Comparison of ENCODE assay signal across 17 mouse cellular contexts in genomic region chr11:78033931-78034617, GRCm38 (mm10). TPM values are rescaled to one million over a fixed set of nuclear protein-coding genes. Genes with fewer than 3 reads are reported as not detected.
DNase-seq lines count a peak whose midpoint lies in the region; ATAC-seq and TF ChIP-seq lines count a peak whose summit lies in the region.
"Had no signal": no experiment of that assay in that cellular context is flagged by ENCODE, and none has a peak within 500 bp of the region (broad histone marks: within the 10 kb centered on the region; RNA-seq: fewer than 3 reads in every experiment).

No protein-coding gene starts in this region.

- no peaks in the 10 kb centered on the region for H3K9me3 ChIP-seq in forebrain, embryonic 10.5 days
- no peaks in the 10 kb centered on the region for H3K9me3 ChIP-seq in forebrain, embryonic 13.5 days (replicated peaks)
- H3K9me3 ChIP-seq in lung, embryonic 14.5 days (ENCODE audit: low read depth, low read length): no peaks in the 10 kb centered on the region
- H3K9me3 ChIP-seq in liver, embryonic 15.5 days (replicated peaks): no peaks in the 10 kb centered on the region
- H3K9me3 ChIP-seq: embryonic facial prominence, embryonic 12.5 days; limb, embryonic 12.5 days had no signal

- peaks cover 69% of the 10 kb centered on the region for H3K4me1 ChIP-seq in forebrain, embryonic 10.5 days
- peaks cover 44% of the 10 kb centered on the region for H3K4me1 ChIP-seq in forebrain, embryonic 13.5 days
- H3K4me1 ChIP-seq in lung, embryonic 14.5 days (ENCODE audit: insufficient read depth): peaks cover 15% of the 10 kb centered on the region
- peaks cover 86% of the 10 kb centered on the region for H3K4me1 ChIP-seq in liver, embryonic 15.5 days (replicated peaks)

- no peak overlapping the region for H3K4me2 ChIP-seq in forebrain, embryonic 13.5 days
- 0 out of 2 replicates have a peak overlapping the region, but pooled peaks have one; percentile 10 for H3K4me2 ChIP-seq in lung, embryonic 14.5 days
- H3K4me2 ChIP-seq in liver, embryonic 15.5 days: peak overlapping the region; percentile 100

- no peak for ATAC-seq in forebrain, embryonic 13.5 days
- no peak for ATAC-seq in lung, embryonic 14.5 days (ENCODE audit: insufficient read depth)
- no peak for ATAC-seq in liver, embryonic 15.5 days (ENCODE audit: insufficient read depth)
- ATAC-seq: intestine, postnatal 0 days had no signal

- no peak for TF ChIP-seq CTCF in lung, embryonic 14.5 days (IDR thresholded peaks at IDR 0.05; ENCODE audit: low read depth)

- peaks cover 17% of the 10 kb centered on the region for H3K27me3 ChIP-seq in forebrain, embryonic 10.5 days (ENCODE audit: poor library complexity, severe bottlenecking)
- H3K27me3 ChIP-seq in forebrain, embryonic 13.5 days: no peaks in the 10 kb centered on the region
- no peaks in the 10 kb centered on the region for H3K27me3 ChIP-seq in lung, embryonic 14.5 days (ENCODE audit: insufficient read depth, low read length)
- no peaks in the 10 kb centered on the region for H3K27me3 ChIP-seq in liver, embryonic 15.5 days
- H3K27me3 ChIP-seq: embryonic facial prominence, embryonic 12.5 days; limb, embryonic 12.5 days had no signal

- WGBS in forebrain, embryonic 10.5 days: 94% methylated on average over 23 of the region's 23 CpGs
- 95% methylated on average over 23 of the region's 23 CpGs for WGBS in forebrain, embryonic 13.5 days
- WGBS in lung, embryonic 14.5 days: 90% methylated on average over 23 of the region's 23 CpGs
- WGBS in liver, embryonic 15.5 days (ENCODE audit: insufficient replicate concordance): 92% methylated on average over 23 of the region's 23 CpGs

- DNase-seq in forebrain, embryonic 10.5 days (ENCODE audit: extremely low spot score, low spot score): no peak
- DNase-seq in lung, embryonic 14.5 days: no peak
- DNase-seq in lung, postnatal 36 days: no peak
- DNase-seq in adrenal gland, postnatal 14 days: peak; percentile 55
- DNase-seq in kidney, postnatal 36 days: no peak
- no peak for DNase-seq in right cerebral cortex, postnatal 4 days
- DNase-seq: B cell, adult 2 months; cerebellum, adult 11 months; gastrocnemius, postnatal 36 days; thymus, postnatal 36 days had no signal

- no peak overlapping the region for H3K27ac ChIP-seq in forebrain, embryonic 10.5 days
- no peak overlapping the region for H3K27ac ChIP-seq in forebrain, embryonic 13.5 days
- no peak overlapping the region for H3K27ac ChIP-seq in lung, embryonic 14.5 days (ENCODE audit: low read depth)
- H3K27ac ChIP-seq in liver, embryonic 15.5 days (replicated peaks): no peak overlapping the region; the same call in 1 of the 2 replicates
- H3K27ac ChIP-seq: embryonic facial prominence, embryonic 12.5 days; kidney, postnatal 0 days; layer of hippocampus, adult 2 months; limb, embryonic 12.5 days had no signal

- H3K9ac ChIP-seq in forebrain, embryonic 13.5 days: no peak overlapping the region
- no peak overlapping the region for H3K9ac ChIP-seq in lung, embryonic 14.5 days
- peak overlapping the region; percentile 90 for H3K9ac ChIP-seq in liver, embryonic 15.5 days
- H3K9ac ChIP-seq: embryonic facial prominence, embryonic 12.5 days; limb, embryonic 12.5 days had no signal

- H3K4me3 ChIP-seq in forebrain, embryonic 10.5 days: peak overlapping the region; percentile 12; the same call in 1 of the 2 replicates
- H3K4me3 ChIP-seq in forebrain, embryonic 13.5 days: no peak overlapping the region
- no peak overlapping the region for H3K4me3 ChIP-seq in lung, embryonic 14.5 days (ENCODE audit: low read depth, low read length)
- peak overlapping the region; percentile 85 for H3K4me3 ChIP-seq in liver, embryonic 15.5 days (replicated peaks)
- H3K4me3 ChIP-seq: layer of hippocampus, adult 2 months had no signal

- peaks cover 26% of the 10 kb centered on the region for H3K36me3 ChIP-seq in forebrain, embryonic 10.5 days (replicated peaks)
- peaks cover 22% of the 10 kb centered on the region for H3K36me3 ChIP-seq in forebrain, embryonic 13.5 days (ENCODE audit: poor library complexity, severe bottlenecking)
- peaks cover 25% of the 10 kb centered on the region for H3K36me3 ChIP-seq in lung, embryonic 14.5 days (ENCODE audit: insufficient read depth)
- peaks cover 50% of the 10 kb centered on the region for H3K36me3 ChIP-seq in liver, embryonic 15.5 days (replicated peaks)

RNA-seq across cellular contexts. Expression of gene Dhrs13, which starts 2.0 kb away (rescaled TPM):
- 14.4 and 17.1 TPM in 2 replicates for polyA plus RNA-seq in forebrain, embryonic 10.5 days (2016; fragmentation: Nextera tagmentation; extraction: Ambion mirVana)
- 23.4 and 26.6 TPM in 2 replicates for polyA plus RNA-seq in forebrain, embryonic 13.5 days (2015; fragmentation: Nextera tagmentation; extraction: Ambion mirVana)
- 17.7 and 22.7 TPM in 2 replicates for polyA plus RNA-seq in lung, embryonic 14.5 days (2014; fragmentation: Nextera tagmentation; extraction: Ambion mirVana)
- total RNA-seq in adrenal gland, postnatal 14 days (2021): 9.9 and 10.3 TPM in 2 replicates
- polyA plus RNA-seq in liver, embryonic 15.5 days (2015; fragmentation: Nextera tagmentation; extraction: Ambion mirVana): 14.9 and 16.3 TPM in 2 replicates

RNA-seq across cellular contexts. Expression of gene Flot2, which starts 3.7 kb away (rescaled TPM):
- 72.5 and 72.7 TPM in 2 replicates for polyA plus RNA-seq in forebrain, embryonic 10.5 days (2016; fragmentation: Nextera tagmentation; extraction: Ambion mirVana)
- 69.6 and 78.1 TPM in 2 replicates for polyA plus RNA-seq in forebrain, embryonic 13.5 days (2015; fragmentation: Nextera tagmentation; extraction: Ambion mirVana)
- 51.4 and 57.4 TPM in 2 replicates for polyA plus RNA-seq in lung, embryonic 14.5 days (2014; fragmentation: Nextera tagmentation; extraction: Ambion mirVana)
- total RNA-seq in adrenal gland, postnatal 14 days (2021): 74.3 and 81.5 TPM in 2 replicates
- polyA plus RNA-seq in liver, embryonic 15.5 days (2015; fragmentation: Nextera tagmentation; extraction: Ambion mirVana): 25.1 and 27.3 TPM in 2 replicates

RNA-seq across cellular contexts. Expression of gene Eral1, which starts 46.1 kb away (rescaled TPM):
- 39.7 and 40.7 TPM in 2 replicates for polyA plus RNA-seq in forebrain, embryonic 10.5 days (2016; fragmentation: Nextera tagmentation; extraction: Ambion mirVana)
- 33.0 and 36.6 TPM in 2 replicates for polyA plus RNA-seq in forebrain, embryonic 13.5 days (2015; fragmentation: Nextera tagmentation; extraction: Ambion mirVana)
- polyA plus RNA-seq in lung, embryonic 14.5 days (2014; fragmentation: Nextera tagmentation; extraction: Ambion mirVana): 37.5 and 38.5 TPM in 2 replicates
- 28.8 and 31.6 TPM in 2 replicates for total RNA-seq in adrenal gland, postnatal 14 days (2021)
- polyA plus RNA-seq in liver, embryonic 15.5 days (2015; fragmentation: Nextera tagmentation; extraction: Ambion mirVana): 13.8 and 13.9 TPM in 2 replicates

RNA-seq across cellular contexts. Expression of gene Phf12, which starts 51.5 kb away (rescaled TPM):
- polyA plus RNA-seq in forebrain, embryonic 10.5 days (2016; fragmentation: Nextera tagmentation; extraction: Ambion mirVana): 17.0 and 20.7 TPM in 2 replicates
- 20.7 and 24.5 TPM in 2 replicates for polyA plus RNA-seq in forebrain, embryonic 13.5 days (2015; fragmentation: Nextera tagmentation; extraction: Ambion mirVana)
- 15.9 and 20.6 TPM in 2 replicates for polyA plus RNA-seq in lung, embryonic 14.5 days (2014; fragmentation: Nextera tagmentation; extraction: Ambion mirVana)
- 52.2 and 60.9 TPM in 2 replicates for total RNA-seq in adrenal gland, postnatal 14 days (2021)
- 5.5 and 8.5 TPM in 2 replicates for polyA plus RNA-seq in liver, embryonic 15.5 days (2015; fragmentation: Nextera tagmentation; extraction: Ambion mirVana)

Comparison
In these comparisons a context has a peak if more than half of its experiments do, and no peak if none do; other contexts are left out.
1. H3K4me3 ChIP-seq: peak in forebrain, embryonic 10.5 days (single experiment) and liver, embryonic 15.5 days (single experiment); none in forebrain, embryonic 13.5 days (single experiment) and lung, embryonic 14.5 days (single experiment).